Mouse (Mus musculus): ENCODE measurements at regions not wholly inside any gene's neighbourhood (a gene's known extent, or its start where the extent isn't known, plus 50 kb on each side); places are given as distances from the start of the nearest gene placed in this dataset.

DNA sequence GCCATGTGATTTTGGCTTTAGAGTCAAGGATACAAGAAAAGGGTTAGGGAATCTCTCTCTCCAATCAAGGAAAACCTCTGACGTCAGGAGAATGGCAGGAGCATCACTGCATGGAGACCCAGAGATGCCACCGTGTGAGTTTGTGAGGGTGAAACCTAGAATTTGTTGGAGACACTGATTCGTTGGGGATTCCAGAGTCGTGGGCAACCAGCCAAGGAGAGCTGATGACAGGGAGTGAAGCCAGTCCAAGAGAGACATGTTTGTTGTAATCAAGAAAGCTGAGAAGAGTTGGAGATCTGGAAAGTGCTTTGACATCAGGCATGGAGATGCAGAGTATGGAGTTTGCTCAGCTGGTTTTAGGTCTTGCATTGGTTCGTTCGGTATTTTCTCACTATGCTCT lies 236.6 kb upstream of the Tbc1d5 start:
- H3K4me3 ChIP-seq (ENCODE audit: insufficient read depth, low read length) = no peak overlapping the region
- no peaks in the 10 kb centered on the region for H3K4me1 ChIP-seq (ENCODE audit: control insufficient read depth, insufficient read depth, low read length)
- TF ChIP-seq POLR2A (IDR thresholded peaks at IDR 0.05; ENCODE audit: extremely low read depth, insufficient read depth, low read length) (no peak), CTCF (IDR thresholded peaks at IDR 0.05; ENCODE audit: extremely low read depth, insufficient read depth, low read length) (no peak)
- H3K27ac ChIP-seq (ENCODE audit: insufficient read depth, low read length) = no peak overlapping the region

DNA sequence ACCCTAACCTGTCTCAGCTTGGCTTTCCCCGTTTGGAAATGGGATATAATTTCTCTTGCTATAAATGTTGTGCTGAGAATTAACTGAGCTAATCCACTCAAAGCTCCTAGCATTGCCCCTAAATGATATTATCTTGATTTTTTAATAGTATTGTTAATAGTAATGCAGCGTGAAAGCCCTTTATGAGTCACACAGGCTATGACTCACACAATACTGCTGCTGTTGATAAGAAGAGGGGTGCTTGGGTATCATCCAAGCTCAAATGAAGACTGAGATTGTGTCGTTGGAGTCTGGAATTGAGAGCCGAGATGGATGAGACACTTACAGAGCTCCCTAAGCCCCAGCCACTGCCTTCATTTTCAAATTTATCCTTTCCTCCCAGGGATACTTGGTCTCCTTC lies 235.2 kb upstream of the Tbc1d5 start:
- no peaks in the 10 kb centered on the region for H3K4me1 ChIP-seq (ENCODE audit: control insufficient read depth, insufficient read depth, low read length)
- TF ChIP-seq CTCF (IDR thresholded peaks at IDR 0.05; ENCODE audit: extremely low read depth, insufficient read depth, low read length) (no peak), POLR2A (IDR thresholded peaks at IDR 0.05; ENCODE audit: extremely low read depth, insufficient read depth, low read length) (no peak)
- H3K4me3 ChIP-seq (ENCODE audit: insufficient read depth, low read length) = no peak overlapping the region
- no peak overlapping the region for H3K27ac ChIP-seq (ENCODE audit: insufficient read depth, low read length)

DNA sequence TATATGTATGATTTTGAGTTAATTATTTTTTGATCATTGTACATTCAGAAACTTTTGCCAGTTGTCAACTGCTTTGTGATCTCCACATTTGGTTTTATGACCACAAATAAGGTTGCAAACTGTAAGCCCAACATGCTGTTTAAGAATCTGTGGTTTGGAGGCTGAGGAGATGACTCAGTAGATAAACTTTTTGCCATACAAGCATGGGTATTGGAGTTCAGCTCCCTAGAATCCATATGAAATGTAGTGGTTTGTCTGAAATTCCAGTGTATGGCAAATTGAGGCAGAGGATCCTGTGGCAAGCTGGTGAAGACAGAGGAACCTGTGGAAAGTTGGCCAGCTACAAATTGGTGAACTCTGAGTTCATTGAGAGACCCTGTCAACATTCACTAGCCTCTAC lies 234.6 kb upstream of the Tbc1d5 start:
- Histone ChIP-seq H3K4me1 (ENCODE audit: control insufficient read depth, insufficient read depth, low read length) (no peaks in the 10 kb centered on the region), H3K27ac (ENCODE audit: insufficient read depth, low read length) (no peak overlapping the region), H3K4me3 (ENCODE audit: insufficient read depth, low read length) (no peak overlapping the region)
- no peak for TF ChIP-seq CTCF (IDR thresholded peaks at IDR 0.05; ENCODE audit: extremely low read depth, insufficient read depth, low read length)
- no peak for TF ChIP-seq POLR2A (IDR thresholded peaks at IDR 0.05; ENCODE audit: extremely low read depth, insufficient read depth, low read length)

DNA sequence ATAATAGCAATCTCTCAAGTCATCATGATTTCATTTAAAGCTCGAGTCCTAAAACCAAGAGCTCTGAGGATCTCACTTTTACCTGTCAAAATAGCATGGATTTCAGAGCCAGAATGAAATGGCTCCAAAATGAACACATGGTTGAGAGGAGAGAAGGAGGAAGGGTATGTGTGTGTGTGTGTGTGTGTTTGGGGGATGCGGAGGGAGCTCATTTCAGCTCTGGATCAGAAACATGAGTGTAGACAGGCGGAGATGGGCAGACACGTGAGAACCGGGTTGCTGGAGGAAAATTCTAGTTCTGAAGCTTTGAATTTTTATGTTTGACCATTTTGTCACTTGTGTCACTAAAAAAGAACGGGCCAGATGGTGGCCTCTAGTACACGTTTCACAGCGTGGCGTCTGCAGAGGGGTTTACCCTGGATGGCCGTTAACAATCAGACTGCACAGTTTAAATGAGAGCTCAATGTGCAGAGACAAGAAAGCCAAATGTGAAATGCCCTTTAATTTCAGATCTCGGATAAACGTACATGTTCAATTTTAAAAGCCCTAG lies 232.5 kb upstream of the Tbc1d5 start:
- no peak overlapping the region for H3K4me3 ChIP-seq (ENCODE audit: insufficient read depth, low read length)
- no peaks in the 10 kb centered on the region for H3K4me1 ChIP-seq (ENCODE audit: control insufficient read depth, insufficient read depth, low read length)
- no peak for TF ChIP-seq CTCF (IDR thresholded peaks at IDR 0.05; ENCODE audit: extremely low read depth, insufficient read depth, low read length)
- no peak for TF ChIP-seq POLR2A (IDR thresholded peaks at IDR 0.05; ENCODE audit: extremely low read depth, insufficient read depth, low read length)
- H3K27ac ChIP-seq (ENCODE audit: insufficient read depth, low read length) = no peak overlapping the region

DNA sequence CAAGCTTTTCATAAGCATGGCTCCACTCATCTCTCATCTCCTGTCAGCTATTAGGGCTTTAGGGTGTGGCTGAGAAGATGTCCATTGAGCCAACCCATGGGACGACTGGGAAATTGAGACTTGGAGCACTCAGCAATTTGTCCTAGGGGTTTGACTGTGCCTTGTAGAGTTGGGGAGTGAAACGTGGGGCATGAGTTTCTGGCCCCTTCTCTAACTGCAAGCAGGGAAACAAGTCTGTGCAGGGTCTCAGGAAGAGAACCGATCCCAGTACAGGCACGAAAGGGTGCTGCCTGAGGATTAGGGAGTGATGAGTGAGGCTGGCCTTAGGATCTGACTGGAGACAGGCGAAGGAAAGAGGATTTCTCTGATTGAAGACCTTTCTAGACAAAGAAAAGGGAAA lies 229.7 kb upstream of the Tbc1d5 start:
- H3K4me3 ChIP-seq (ENCODE audit: insufficient read depth, low read length) = no peak overlapping the region
- TF ChIP-seq POLR2A (IDR thresholded peaks at IDR 0.05; ENCODE audit: extremely low read depth, insufficient read depth, low read length) (no peak), CTCF (IDR thresholded peaks at IDR 0.05; ENCODE audit: extremely low read depth, insufficient read depth, low read length) (no peak)
- no peaks in the 10 kb centered on the region for H3K4me1 ChIP-seq (ENCODE audit: control insufficient read depth, insufficient read depth, low read length)
- H3K27ac ChIP-seq (ENCODE audit: insufficient read depth, low read length) = no peak overlapping the region

DNA sequence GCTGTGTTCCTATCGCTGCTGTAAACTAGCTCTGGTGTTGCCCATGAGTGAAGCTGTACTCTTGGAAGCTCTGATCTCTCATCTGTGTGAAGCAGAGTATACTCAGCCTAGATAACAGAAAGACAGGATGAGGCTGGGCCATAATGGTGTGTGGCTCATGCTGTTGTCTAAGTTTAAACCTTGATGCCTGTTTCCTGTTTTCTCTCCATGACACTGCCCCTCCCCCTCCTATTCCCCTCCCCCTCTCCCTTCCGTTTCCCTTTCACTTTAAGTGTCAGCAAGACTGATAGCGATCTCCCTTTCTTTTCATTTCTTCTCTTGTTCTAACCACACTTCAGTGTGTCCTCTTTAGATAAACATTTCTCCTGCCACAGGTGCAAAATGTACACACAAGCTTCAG lies 229.2 kb upstream of the Tbc1d5 start:
- Histone ChIP-seq H3K27ac (ENCODE audit: insufficient read depth, low read length) (no peak overlapping the region), H3K4me3 (ENCODE audit: insufficient read depth, low read length) (no peak overlapping the region), H3K4me1 (ENCODE audit: control insufficient read depth, insufficient read depth, low read length) (no peaks in the 10 kb centered on the region)
- no peak for TF ChIP-seq POLR2A (IDR thresholded peaks at IDR 0.05; ENCODE audit: extremely low read depth, insufficient read depth, low read length)
- no peak for TF ChIP-seq CTCF (IDR thresholded peaks at IDR 0.05; ENCODE audit: extremely low read depth, insufficient read depth, low read length)

DNA sequence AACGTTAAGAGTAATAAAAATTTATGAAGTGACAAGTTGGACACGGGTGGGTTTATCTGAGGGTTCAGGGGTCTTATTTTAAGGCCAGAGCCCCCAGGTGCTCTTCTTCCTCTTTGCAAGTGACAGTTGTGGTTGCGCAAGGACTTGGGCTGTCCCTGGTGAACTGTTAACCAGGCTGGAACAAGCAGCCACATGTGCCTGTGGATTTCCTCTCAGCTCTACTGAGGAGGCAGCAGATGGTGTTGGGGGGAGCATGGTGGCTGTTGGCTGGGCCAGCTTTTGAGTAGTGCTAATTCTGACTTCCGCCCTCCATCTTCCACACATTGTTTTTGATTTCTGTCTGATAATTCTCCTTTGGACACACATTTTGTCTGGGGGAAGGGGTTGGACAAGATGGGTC lies 227.9 kb upstream of the Tbc1d5 start:
- TF ChIP-seq CTCF (IDR thresholded peaks at IDR 0.05; ENCODE audit: extremely low read depth, insufficient read depth, low read length) (no peak), POLR2A (IDR thresholded peaks at IDR 0.05; ENCODE audit: extremely low read depth, insufficient read depth, low read length) (no peak)
- Histone ChIP-seq H3K4me3 (ENCODE audit: insufficient read depth, low read length) (no peak overlapping the region), H3K27ac (ENCODE audit: insufficient read depth, low read length) (no peak overlapping the region), H3K4me1 (ENCODE audit: control insufficient read depth, insufficient read depth, low read length) (no peaks in the 10 kb centered on the region)

DNA sequence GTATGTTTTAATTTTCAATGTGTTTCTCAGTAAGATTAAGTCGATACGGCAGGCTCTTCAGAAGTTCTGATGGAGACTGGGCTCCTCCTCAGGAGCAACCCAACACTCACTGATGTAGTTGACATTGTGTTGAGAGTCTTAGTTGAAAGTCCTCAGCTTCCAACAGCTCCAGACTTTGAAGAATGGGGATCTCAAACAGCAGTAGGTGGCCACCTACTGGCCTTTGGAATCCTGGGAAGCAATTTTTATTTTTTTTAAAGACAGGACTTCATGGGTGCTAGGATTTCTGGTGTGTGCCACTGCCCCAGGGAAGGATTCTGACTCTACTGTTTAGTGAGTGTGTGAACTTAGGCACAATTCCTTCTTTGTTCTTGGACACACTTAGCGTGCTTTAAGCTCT lies 225.9 kb upstream of the Tbc1d5 start:
- no peaks in the 10 kb centered on the region for H3K4me1 ChIP-seq (ENCODE audit: control insufficient read depth, insufficient read depth, low read length)
- H3K4me3 ChIP-seq (ENCODE audit: insufficient read depth, low read length) = no peak overlapping the region
- H3K27ac ChIP-seq (ENCODE audit: insufficient read depth, low read length) = no peak overlapping the region
- TF ChIP-seq POLR2A (IDR thresholded peaks at IDR 0.05; ENCODE audit: extremely low read depth, insufficient read depth, low read length) (no peak), CTCF (IDR thresholded peaks at IDR 0.05; ENCODE audit: extremely low read depth, insufficient read depth, low read length) (no peak)

DNA sequence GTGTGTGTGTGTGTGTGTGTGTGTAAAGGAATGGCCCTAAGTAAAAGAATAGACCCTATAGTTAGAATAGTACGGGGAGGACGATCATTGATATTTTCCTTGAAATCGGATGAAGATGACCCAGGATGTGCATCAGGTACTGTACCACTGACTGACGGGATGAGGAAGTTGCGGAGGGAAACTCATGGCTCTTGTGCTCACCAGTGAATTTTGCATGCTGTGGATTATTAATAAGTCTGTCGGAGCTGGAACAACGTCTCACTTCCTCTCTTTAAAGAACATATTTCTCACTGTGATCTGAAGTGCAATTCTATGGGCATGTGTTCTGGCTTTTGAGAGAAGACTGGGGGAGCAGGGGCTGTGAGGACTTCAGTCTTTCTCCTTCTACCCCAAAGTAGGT lies 218.8 kb upstream of the Tbc1d5 start:
- Histone ChIP-seq H3K4me3 (ENCODE audit: insufficient read depth, low read length) (no peak overlapping the region), H3K4me1 (ENCODE audit: control insufficient read depth, insufficient read depth, low read length) (no peaks in the 10 kb centered on the region), H3K27ac (ENCODE audit: insufficient read depth, low read length) (no peak overlapping the region)
- TF ChIP-seq CTCF (IDR thresholded peaks at IDR 0.05; ENCODE audit: extremely low read depth, insufficient read depth, low read length) = no peak
- no peak for TF ChIP-seq POLR2A (IDR thresholded peaks at IDR 0.05; ENCODE audit: extremely low read depth, insufficient read depth, low read length)

DNA sequence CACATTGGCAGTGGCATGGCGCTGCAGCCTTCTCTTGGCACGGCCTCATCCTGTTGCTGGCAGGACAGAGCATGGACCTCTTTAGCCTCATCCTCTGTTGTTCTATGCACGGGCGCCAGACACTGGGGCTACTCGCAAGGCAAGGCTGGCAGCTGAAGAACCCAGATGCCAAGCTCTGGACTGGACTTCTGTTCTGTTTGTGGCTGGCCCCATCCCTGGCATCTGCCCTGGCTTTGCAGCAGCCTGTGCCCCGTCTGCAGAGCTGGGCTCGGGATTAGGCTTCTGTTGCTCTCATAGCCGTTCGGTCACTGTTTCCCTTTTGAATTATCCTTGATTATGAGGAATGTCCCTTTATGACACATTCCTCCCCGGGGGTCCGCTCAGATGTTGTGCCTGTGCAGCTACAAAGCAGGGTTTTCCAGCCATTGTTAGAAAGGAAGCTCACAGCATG lies 214.6 kb upstream of the Tbc1d5 start:
- no peak overlapping the region for H3K4me3 ChIP-seq (ENCODE audit: insufficient read depth, low read length)
- TF ChIP-seq CTCF (IDR thresholded peaks at IDR 0.05; ENCODE audit: extremely low read depth, insufficient read depth, low read length) = no peak
- no peak for TF ChIP-seq POLR2A (IDR thresholded peaks at IDR 0.05; ENCODE audit: extremely low read depth, insufficient read depth, low read length)
- H3K4me1 ChIP-seq (ENCODE audit: control insufficient read depth, insufficient read depth, low read length) = no peaks in the 10 kb centered on the region
- H3K27ac ChIP-seq (ENCODE audit: insufficient read depth, low read length) = no peak overlapping the region

Data from cortical plate, adult 2 months (tissue).